In genomic region chr2:57397727-57398126, GRCm38 (mm10) we compare ENCODE assay signal across 18 mouse cellular contexts.
"Had no signal": no experiment of that assay in that cellular context is flagged by ENCODE, and none has a peak within 500 bp of the region (broad histone marks: within the 10 kb centered on the region; RNA-seq: fewer than 3 reads in every experiment).

No protein-coding gene starts in this region.

- H3K4me3 ChIP-seq: midbrain, embryonic 10.5 days; midbrain, embryonic 12.5 days; myocyte; neural tube, embryonic 13.5 days; neural tube, embryonic 15.5 days had no signal

- H3K27ac ChIP-seq: midbrain, embryonic 10.5 days; midbrain, embryonic 12.5 days; neural tube, embryonic 13.5 days; neural tube, embryonic 15.5 days had no signal

- DNase-seq: lung, adult 18-20 months; lung, embryonic 14.5 days; lung, postnatal 10 days; lung, postnatal 4 days; midbrain, embryonic 14.5 days; retina, postnatal 1 day; right cerebral cortex, adult 18-20 months; right cerebral cortex, postnatal 25 days; right cerebral cortex, postnatal 4 days; spleen, adult 18-20 months; thymus, adult 2 months; thymus, postnatal 14 days; thymus, postnatal 36 days had no signal
